In the genomic region with DNA sequence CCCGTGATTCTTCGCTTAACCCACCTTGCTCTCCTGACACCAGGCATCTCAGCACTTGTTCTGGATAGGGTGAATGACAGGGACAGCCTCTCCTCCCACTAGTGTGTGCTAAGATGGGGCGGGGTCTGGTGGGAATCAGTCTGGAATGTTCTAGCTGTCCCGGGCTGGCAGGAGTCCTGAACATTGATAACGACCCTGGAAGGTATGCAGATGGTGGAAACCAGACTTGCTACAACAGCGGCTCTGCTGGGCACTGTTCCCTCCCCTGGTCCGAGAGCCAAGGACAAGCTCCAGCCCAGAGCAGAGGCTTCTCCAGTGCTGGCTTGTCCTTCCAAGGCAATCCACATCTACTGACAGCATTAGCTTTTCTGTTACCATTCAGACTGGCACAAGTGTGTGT, we compare ENCODE assay signal across 10 mouse cellular contexts. TPM values are rescaled to one million over a fixed set of nuclear protein-coding genes. Genes with fewer than 3 reads are reported as not detected.
A peak's percentile ranks its signal among the peaks of the same experiment; 100 is the strongest.
DNase-seq lines count a peak whose midpoint lies in the region; ATAC-seq lines count a peak whose summit lies in the region.
"Had no signal": no experiment of that assay in that cellular context is flagged by ENCODE, and none has a peak within 500 bp of the region (broad histone marks: within the 10 kb centered on the region; RNA-seq: fewer than 3 reads in every experiment).

No protein-coding gene starts in this region.

- H3K27ac ChIP-seq in heart, embryonic 10.5 days: peak overlapping the region; percentile 62; the same call in 1 of the 2 replicates
- peak overlapping the region; percentile 82 for H3K27ac ChIP-seq in limb, embryonic 15.5 days
- no peak overlapping the region for H3K27ac ChIP-seq in midbrain, embryonic 11.5 days (ENCODE audit: low read depth, low read length)
- H3K27ac ChIP-seq: kidney, postnatal 0 days; liver, embryonic 13.5 days had no signal

- H3K27me3 ChIP-seq in heart, embryonic 10.5 days (ENCODE audit: insufficient read depth, poor library complexity, severe bottlenecking): peaks cover 18% of the 10 kb centered on the region; the same call in 1 of the 2 replicates
- H3K27me3 ChIP-seq in limb, embryonic 15.5 days: no peaks in the 10 kb centered on the region
- H3K27me3 ChIP-seq in midbrain, embryonic 11.5 days (ENCODE audit: control insufficient read depth, insufficient read depth, low read length): no peaks in the 10 kb centered on the region

- no peak for ATAC-seq in limb, embryonic 15.5 days (ENCODE audit: insufficient number of reproducible peaks, low FRiP score, low TSS enrichment, low read depth)
- ATAC-seq in erythroid progenitor cell, adult 5-6 weeks (replicated peaks; ENCODE audit: low FRiP score, poor library complexity, severe bottlenecking): no peak
- no peak for ATAC-seq in midbrain, embryonic 11.5 days (ENCODE audit: low FRiP score)

- no peak overlapping the region for H3K4me2 ChIP-seq in limb, embryonic 15.5 days
- no peak overlapping the region for H3K4me2 ChIP-seq in midbrain, embryonic 11.5 days
- H3K4me2 ChIP-seq: liver, embryonic 13.5 days had no signal

- peak; percentile 79 to 83 for DNase-seq in cerebellum, postnatal 10 days
- no peak for DNase-seq in cerebellum, adult 9-10 months
- peak; percentile 7 for DNase-seq in NIH3T3 (ENCODE audit: low read depth)
- DNase-seq in heart, embryonic 10.5 days (ENCODE audit: low spot score): no peak
- DNase-seq in midbrain, embryonic 11.5 days (ENCODE audit: low spot score, missing footprints): no peak
- no peak for DNase-seq in retina, embryonic 14.5 days (ENCODE audit: low spot score)
- DNase-seq: liver, embryonic 13.5 days had no signal

- H3K9ac ChIP-seq in limb, embryonic 15.5 days: no peak overlapping the region
- H3K9ac ChIP-seq in midbrain, embryonic 11.5 days (ENCODE audit: low read length): no peak overlapping the region
- H3K9ac ChIP-seq: liver, embryonic 13.5 days had no signal

- no peaks in the 10 kb centered on the region for H3K36me3 ChIP-seq in heart, embryonic 10.5 days
- no peaks in the 10 kb centered on the region for H3K36me3 ChIP-seq in limb, embryonic 15.5 days
- H3K36me3 ChIP-seq in midbrain, embryonic 11.5 days (ENCODE audit: control insufficient read depth, insufficient read depth, low read length): no peaks in the 10 kb centered on the region
- H3K36me3 ChIP-seq: liver, embryonic 13.5 days had no signal

- H3K4me3 ChIP-seq in heart, embryonic 10.5 days: no peak overlapping the region
- no peak overlapping the region for H3K4me3 ChIP-seq in limb, embryonic 15.5 days
- no peak overlapping the region for H3K4me3 ChIP-seq in midbrain, embryonic 11.5 days (ENCODE audit: low read depth, low read length)
- H3K4me3 ChIP-seq: liver, embryonic 13.5 days had no signal

- 35% methylated on average over 7 of the region's 7 CpGs for WGBS in heart, embryonic 10.5 days
- 33% methylated on average over 7 of the region's 7 CpGs for WGBS in limb, embryonic 15.5 days
- WGBS in midbrain, embryonic 11.5 days: 80% methylated on average over 7 of the region's 7 CpGs

- no peaks in the 10 kb centered on the region for H3K9me3 ChIP-seq in heart, embryonic 10.5 days
- H3K9me3 ChIP-seq in limb, embryonic 15.5 days: no peaks in the 10 kb centered on the region
- no peaks in the 10 kb centered on the region for H3K9me3 ChIP-seq in midbrain, embryonic 11.5 days (ENCODE audit: control insufficient read depth, low read length)
- H3K9me3 ChIP-seq: liver, embryonic 13.5 days had no signal

- peaks cover 42% of the 10 kb centered on the region for H3K4me1 ChIP-seq in heart, embryonic 10.5 days
- peaks cover 73% of the 10 kb centered on the region for H3K4me1 ChIP-seq in limb, embryonic 15.5 days
- H3K4me1 ChIP-seq in midbrain, embryonic 11.5 days (ENCODE audit: control insufficient read depth, insufficient read depth, low read length): no peaks in the 10 kb centered on the region

RNA-seq across cellular contexts. Expression of gene Megf6, which starts 43.1 kb away (rescaled TPM):
- 8.7 and 13.5 TPM in 2 replicates for polyA plus RNA-seq in heart, embryonic 10.5 days (2016; fragmentation: Nextera tagmentation; extraction: Ambion mirVana)
- 104 and 110 TPM in 2 replicates for polyA plus RNA-seq in limb, embryonic 15.5 days (2015; fragmentation: Nextera tagmentation; extraction: Ambion mirVana)
- not detected in 2 replicates for total RNA-seq in erythroid progenitor cell, adult 5-6 weeks (2015; ENCODE audit: low replicate concordance)
- total RNA-seq in erythroid progenitor cell, adult 5-6 weeks (2017; ENCODE audit: low replicate concordance): not detected in 2 replicates
- 11.5 and 12.4 TPM in 2 replicates for polyA plus RNA-seq in midbrain, embryonic 11.5 days (2014; fragmentation: Nextera tagmentation; extraction: Ambion mirVana)

RNA-seq across cellular contexts. Expression of gene Tprgl, which starts 53.1 kb away (rescaled TPM):
- 125 and 140 TPM in 2 replicates for polyA plus RNA-seq in heart, embryonic 10.5 days (2016; fragmentation: Nextera tagmentation; extraction: Ambion mirVana)
- 149 and 157 TPM in 2 replicates for polyA plus RNA-seq in limb, embryonic 15.5 days (2015; fragmentation: Nextera tagmentation; extraction: Ambion mirVana)
- 101 and 141 TPM in 2 replicates for total RNA-seq in erythroid progenitor cell, adult 5-6 weeks (2015; ENCODE audit: low replicate concordance)
- 113 and 126 TPM in 2 replicates for total RNA-seq in erythroid progenitor cell, adult 5-6 weeks (2017; ENCODE audit: low replicate concordance)
- polyA plus RNA-seq in midbrain, embryonic 11.5 days (2014; fragmentation: Nextera tagmentation; extraction: Ambion mirVana): 140 and 144 TPM in 2 replicates

Comparison
In these comparisons a context has a peak if more than half of its experiments do, and no peak if none do; other contexts are left out.
1. DNase-seq: peak in cerebellum, postnatal 10 days (2 of 2) and NIH3T3 (single experiment); none in cerebellum, adult 9-10 months (single experiment), heart, embryonic 10.5 days (single experiment), midbrain, embryonic 11.5 days (single experiment) and retina, embryonic 14.5 days (single experiment).